Mouse (Mus musculus) forebrain, embryonic 12.5 days (tissue): Measurements from ENCODE around the gene Insrr. TPM values are rescaled to one million over a fixed set of nuclear protein-coding genes. Genes with fewer than 3 reads are reported as not detected.
"Not testable (repeated sequence)": the region's sequence is repeated elsewhere in the genome, so short reads cannot be mapped to it uniquely, and the experiment has no call there.

ENCODE experiments used
- ATAC-seq: fragments of 200-750 bp; cut with Nextera tagmentation; 2 replicates; pipeline ENCODE4 v1.8.0; 2017; ENCODE audit warnings: moderate TSS enrichment; ENCODE audit not compliant: low FRiP score
- H3K27ac ChIP-seq: fragments of 300-500 bp; sonication (generic); 2 replicates; pipeline ENCODE4 v1.5.1; 2016; ENCODE audit warnings: mild to moderate bottlenecking
- H3K27me3 ChIP-seq: fragments of 300-500 bp; sonication (generic); 2 replicates; pipeline ENCODE4 v1.6.1; 2016; ENCODE audit warnings: mild to moderate bottlenecking
- H3K36me3 ChIP-seq: fragments of 300-500 bp; sonication (generic); replicated peaks from 2 replicates; pipeline ENCODE4 v1.6.1; 2016; ENCODE audit warnings: mild to moderate bottlenecking
- H3K4me1 ChIP-seq: fragments of 300-500 bp; sonication (generic); 2 replicates; pipeline ENCODE4 v1.6.1; 2016
- H3K4me2 ChIP-seq: fragments of 300-500 bp; sonication (generic); 2 replicates; pipeline ENCODE4 v1.6.1; 2016; ENCODE audit warnings: mild to moderate bottlenecking, moderate library complexity
- H3K4me3 ChIP-seq: fragments of 300-500 bp; sonication (generic); replicated peaks from 2 replicates; pipeline ENCODE4 v1.5.1; 2016; ENCODE audit warnings: mild to moderate bottlenecking
- H3K9ac ChIP-seq: fragments of 300-500 bp; sonication (generic); 2 replicates; pipeline ENCODE4 v1.6.1; 2016; ENCODE audit warnings: mild to moderate bottlenecking
- H3K9me3 ChIP-seq: fragments of 300-500 bp; sonication (generic); 2 replicates; pipeline ENCODE4 v1.6.1; 2016
- WGBS: fragments of 180-500 bp; shearing (Covaris S2); methylation state at CpG from one replicate; pipeline ENCODE4 v1.1.7; 2016; 5-methylcytosine and 5-hydroxymethylcytosine counted together
- polyA plus RNA-seq: library from polyadenylated mRNA; unstranded; fragments of >200 nt; fragmentation: Nextera tagmentation; extraction: Ambion mirVana; gene quantifications from 2 replicates; pipeline ENCODE4 v1.2.1, GENCODE M21; 2016

Gene Insrr
- polyA plus RNA-seq, 1 experiment from 2014 or later: 0.65 TPM

DNA sequence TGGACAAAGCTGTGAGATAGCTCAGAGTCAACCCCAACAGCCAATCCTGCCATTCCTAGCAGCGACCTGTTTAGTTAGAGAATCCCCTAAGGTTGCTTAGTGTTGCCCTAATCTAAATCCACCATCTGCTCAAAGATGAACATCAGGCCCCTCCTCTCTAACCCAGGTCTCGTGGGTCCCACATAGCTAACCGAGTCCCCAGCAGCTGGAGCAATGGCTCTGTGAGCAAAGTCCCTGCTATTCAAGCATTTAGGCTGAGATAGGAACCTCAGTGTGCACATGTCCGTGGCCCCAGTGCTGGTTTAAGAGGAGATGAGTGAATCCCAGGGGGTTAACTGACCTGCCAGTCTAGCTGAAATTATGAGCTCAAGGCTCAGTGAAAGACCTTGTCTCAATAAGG is 49.4 kb downstream of the Insrr start:
- 73% methylated on average over 4 of the region's 4 CpGs for WGBS

DNA sequence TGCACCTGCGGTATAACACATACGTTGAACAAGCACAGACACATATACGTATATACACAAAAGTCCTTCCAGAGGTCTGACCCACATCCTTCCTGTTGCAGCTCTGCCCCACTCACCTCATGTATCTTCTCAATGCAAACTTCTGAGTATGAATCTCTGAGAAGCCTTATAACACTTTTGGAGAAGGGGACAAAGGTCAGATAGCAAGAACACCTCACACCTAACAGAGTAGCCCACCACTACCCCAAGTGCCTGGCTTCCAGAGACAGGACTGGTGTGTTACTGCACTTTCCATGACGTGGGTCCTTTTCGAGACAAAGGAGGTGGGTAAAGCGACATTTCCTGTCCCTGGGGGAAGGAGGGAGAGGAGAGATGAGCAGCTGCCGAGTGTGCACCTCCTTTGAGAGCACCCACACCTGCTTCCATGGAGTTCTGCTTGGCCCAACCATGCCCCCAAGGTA is 49.9 kb downstream of the Insrr start, which contains the start of gene Sh2d2a:
Gene Sh2d2a (plus strand): TSS at position 106 of the 461 bp plus-strand sequence.
- H3K27ac ChIP-seq: no peak within 1 kb of the TSS
- WGBS: 78% methylated on average over 7 of the region's 7 CpGs

More for the DNA sequence above, 49.4 kb downstream of the Insrr start:
- H3K4me3 ChIP-seq: no peak overlapping the region
- ATAC-seq: no peak
- H3K9ac ChIP-seq: no peak overlapping the region
- H3K4me1 ChIP-seq: no peaks in the 10 kb centered on the region
- H3K4me2 ChIP-seq: no peak overlapping the region
- H3K27me3 ChIP-seq: no peaks in the 10 kb centered on the region
- no peak overlapping the region for H3K27ac ChIP-seq
- H3K9me3 ChIP-seq: no peaks in the 10 kb centered on the region
- no peaks in the 10 kb centered on the region for H3K36me3 ChIP-seq

DNA sequence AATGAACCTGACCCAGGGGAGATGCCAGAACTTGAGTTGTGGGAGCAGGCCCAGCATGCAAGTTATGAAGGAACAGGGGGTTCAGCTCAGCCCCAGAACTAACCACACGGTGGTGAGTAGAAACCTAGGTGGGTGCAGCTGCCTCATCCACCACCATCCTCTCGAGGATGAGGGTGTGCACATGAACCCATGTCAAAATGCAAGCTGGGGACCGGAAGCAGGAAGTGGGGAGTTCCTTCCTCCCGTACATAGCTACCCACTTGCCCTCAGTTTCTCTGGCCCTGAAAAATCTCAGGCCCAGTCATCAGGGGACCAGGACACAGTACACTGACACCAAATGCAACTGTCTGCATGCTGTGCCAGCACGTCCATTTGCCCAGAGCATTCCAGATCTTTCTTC is 50.9 kb downstream of the Insrr start:
- 84% methylated on average over 5 of the region's 5 CpGs for WGBS
- ATAC-seq: no peak
- no peaks in the 10 kb centered on the region for H3K4me1 ChIP-seq
- no peaks in the 10 kb centered on the region for H3K27me3 ChIP-seq
- no peaks in the 10 kb centered on the region for H3K36me3 ChIP-seq
- H3K4me2 ChIP-seq: no peak overlapping the region
- H3K9me3 ChIP-seq: no peaks in the 10 kb centered on the region
- H3K9ac ChIP-seq: no peak overlapping the region
- no peak overlapping the region for H3K4me3 ChIP-seq
- H3K27ac ChIP-seq: no peak overlapping the region

More for the DNA sequence above, 49.9 kb downstream of the Insrr start, which contains the start of gene Sh2d2a:
- Histone ChIP-seq H3K4me3 (no peak within 1 kb of the TSS), H3K27me3 (no peaks in the 10 kb centered on the region), H3K36me3 (no peaks in the 10 kb centered on the region), H3K9me3 (no peaks in the 10 kb centered on the region), H3K9ac (no peak within 1 kb of the TSS), H3K4me2 (no peak within 1 kb of the TSS), H3K4me1 (no peaks in the 10 kb centered on the region)
- ATAC-seq: no peak

DNA sequence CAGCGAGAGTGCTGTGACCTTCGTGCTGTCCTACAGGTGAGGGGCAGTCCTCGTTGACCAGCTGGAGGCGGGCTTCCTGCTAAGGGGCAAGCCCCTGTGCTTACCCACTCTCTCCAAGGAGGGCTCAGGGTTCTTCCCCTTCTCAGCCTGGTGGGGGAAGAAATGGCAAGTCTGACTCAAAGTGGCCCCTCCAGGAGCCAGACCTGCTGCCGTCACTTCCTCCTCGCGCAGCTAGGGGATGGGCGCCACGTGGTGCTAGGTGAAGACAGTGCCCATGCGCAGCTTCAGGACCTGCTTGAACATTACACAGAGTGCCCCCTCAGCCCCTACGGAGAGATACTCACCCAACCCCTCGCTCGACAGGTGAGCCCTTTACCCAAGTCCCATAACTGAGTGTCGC is 52.4 kb downstream of the Insrr start:
- H3K9ac ChIP-seq: no peak overlapping the region
- no peaks in the 10 kb centered on the region for H3K27me3 ChIP-seq
- H3K4me1 ChIP-seq: peaks cover 5% of the 10 kb centered on the region; the same call in 1 of the 2 replicates
- ATAC-seq: no peak
- no peak overlapping the region for H3K27ac ChIP-seq
- WGBS: 83% methylated on average over 14 of the region's 14 CpGs
- no peak overlapping the region for H3K4me3 ChIP-seq
- no peaks in the 10 kb centered on the region for H3K9me3 ChIP-seq
- no peak overlapping the region for H3K4me2 ChIP-seq
- H3K36me3 ChIP-seq: no peaks in the 10 kb centered on the region

GRCm38 (mm10) chr3:87854795-87855568 is 58.2 kb downstream of the Insrr start:
- Histone ChIP-seq H3K4me3 (no peak overlapping the region), H3K9ac (no peak overlapping the region), H3K4me1 (peaks cover 6% of the 10 kb centered on the region; the same call in 1 of the 2 replicates), H3K36me3 (peaks cover 38% of the 10 kb centered on the region), H3K27ac (no peak overlapping the region), H3K9me3 (no peaks in the 10 kb centered on the region), H3K27me3 (no peaks in the 10 kb centered on the region), H3K4me2 (no peak overlapping the region)
- 75% methylated on average over 7 of the region's 7 CpGs for WGBS
- no peak for ATAC-seq

- Histone ChIP-seq H3K4me2 (no peak overlapping the region), H3K36me3 (peaks cover 46% of the 10 kb centered on the region), H3K4me3 (no peak overlapping the region), H3K4me1 (peaks cover 6% of the 10 kb centered on the region; the same call in 1 of the 2 replicates), H3K9me3 (no peaks in the 10 kb centered on the region), H3K27me3 (no peaks in the 10 kb centered on the region), H3K9ac (no peak overlapping the region), H3K27ac (no peak overlapping the region)
- 91% methylated on average over 8 of the region's 8 CpGs for WGBS
- ATAC-seq: no peak
Measured at GRCm38 (mm10) chr3:87855936-87856335, 59.2 kb downstream of the Insrr start.

GRCm38 (mm10) chr3:87857666-87858065 is 60.9 kb downstream of the Insrr start:
- H3K27me3 ChIP-seq: no peaks in the 10 kb centered on the region
- H3K27ac ChIP-seq: no peak overlapping the region
- no peak overlapping the region for H3K4me3 ChIP-seq
- H3K36me3 ChIP-seq: peaks cover 61% of the 10 kb centered on the region
- H3K4me1 ChIP-seq: peaks cover 6% of the 10 kb centered on the region; the same call in 1 of the 2 replicates
- H3K4me2 ChIP-seq: no peak overlapping the region
- H3K9ac ChIP-seq: no peak overlapping the region
- no peaks in the 10 kb centered on the region for H3K9me3 ChIP-seq
- 88% methylated on average over 8 of the region's 8 CpGs for WGBS
- no peak for ATAC-seq

GRCm38 (mm10) chr3:87859813-87860212 is 63.1 kb downstream of the Insrr start:
- WGBS: 30% methylated on average over 3 of the region's 3 CpGs
- Histone ChIP-seq H3K27me3 (no peaks in the 10 kb centered on the region), H3K4me2 (no peak overlapping the region), H3K4me1 (no peaks in the 10 kb centered on the region), H3K27ac (no peak overlapping the region), H3K9me3 (no peaks in the 10 kb centered on the region), H3K36me3 (peaks cover 76% of the 10 kb centered on the region), H3K4me3 (no peak overlapping the region), H3K9ac (no peak overlapping the region)
- ATAC-seq: peak; percentile 39; the same call in 1 of the 2 replicates

DNA sequence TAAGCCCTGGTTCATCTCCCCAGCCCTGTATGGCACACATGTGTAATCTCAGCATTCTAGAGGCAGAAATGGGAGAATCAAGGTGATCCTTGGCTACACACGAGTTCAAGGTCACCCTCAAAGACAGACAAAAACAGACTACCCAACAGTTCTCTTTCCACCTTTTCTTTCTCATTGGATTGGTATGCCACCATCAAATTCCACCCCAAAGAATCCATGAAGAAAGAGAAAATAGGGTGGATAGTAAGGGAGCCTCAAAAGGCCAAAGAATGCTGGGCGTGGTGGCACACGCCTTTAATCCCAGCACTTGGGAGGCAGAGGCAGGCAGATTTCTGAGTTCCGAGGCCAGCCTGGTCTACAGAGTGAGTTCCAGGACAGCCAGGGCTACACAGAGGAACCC is 67.4 kb downstream of the Insrr start:
- peaks cover 87% of the 10 kb centered on the region for H3K36me3 ChIP-seq
- not testable (repeated sequence) for H3K27ac ChIP-seq, H3K4me3 ChIP-seq, ATAC-seq, H3K27me3 ChIP-seq, H3K9ac ChIP-seq, H3K4me1 ChIP-seq, H3K4me2 ChIP-seq, H3K9me3 ChIP-seq
- WGBS: 93% methylated on average over 4 of the region's 4 CpGs

Other genes starting within 250 kb of the Insrr start
- gene Arhgef11, start 179.4 kb upstream of the Insrr start, polyA plus RNA-seq: 25.9 and 29.5 TPM in 2 replicates
- 0.26 and 0.37 TPM in 2 replicates for gene Lrrc71, start 48.3 kb upstream of the Insrr start, polyA plus RNA-seq
- 1.1 and 1.4 TPM in 2 replicates for gene Ntrk1, start 1.8 kb upstream of the Insrr start, polyA plus RNA-seq
- gene Pear1, start 27.4 kb downstream of the Insrr start, polyA plus RNA-seq: 5.7 and 6.8 TPM in 2 replicates
- not detected in 2 replicates for gene Sh2d2a, start 49.8 kb downstream of the Insrr start, polyA plus RNA-seq
- gene Prcc, start 88.7 kb downstream of the Insrr start, polyA plus RNA-seq: 15.8 and 15.9 TPM in 2 replicates
- gene Hdgf, start 109.4 kb downstream of the Insrr start, polyA plus RNA-seq: 251 and 295 TPM in 2 replicates
- 75.8 and 86.1 TPM in 2 replicates for gene Mrpl24, start 122.6 kb downstream of the Insrr start, polyA plus RNA-seq
- 80.5 and 88.2 TPM in 2 replicates for gene Isg20l2, start 133.4 kb downstream of the Insrr start, polyA plus RNA-seq
- 20.5 and 23.7 TPM in 2 replicates for gene Rrnad1, start 133.8 kb downstream of the Insrr start, polyA plus RNA-seq
- 246 TPM in 2 replicates for gene Crabp2, start 151.7 kb downstream of the Insrr start, polyA plus RNA-seq
- 148 and 162 TPM in 2 replicates for gene Nes, start 174.1 kb downstream of the Insrr start, polyA plus RNA-seq
- 1.7 and 3.6 TPM in 2 replicates for gene Bcan, start 203.3 kb downstream of the Insrr start, polyA plus RNA-seq
- gene Hapln2, start 230.6 kb downstream of the Insrr start, polyA plus RNA-seq: not detected in 2 replicates
- gene Gpatch4, start 246.2 kb downstream of the Insrr start, polyA plus RNA-seq: 31.4 and 32.0 TPM in 2 replicates